Mouse (Mus musculus) midbrain, embryonic 16.5 days (tissue): ENCODE data around the gene Scn11a. TPM values are rescaled to one million over a fixed set of nuclear protein-coding genes. Genes with fewer than 3 reads are reported as not detected.

Experiments
- ATAC-seq: fragments of 200-750 bp; cut with Nextera tagmentation; 2 replicates; pipeline ENCODE4 v1.8.0; 2017; ENCODE audit warnings: moderate TSS enrichment
- H3K27ac ChIP-seq: fragments of 300-500 bp; sonication (generic); 2 replicates; pipeline ENCODE4 v1.5.1; 2014; ENCODE audit warnings: mild to moderate bottlenecking, low read length, mixed read lengths
- H3K27me3 ChIP-seq: fragments of 300-500 bp; sonication (generic); 2 replicates; pipeline ENCODE4 v1.6.1; 2014; ENCODE audit warnings: low read depth, low read length, mixed read lengths; ENCODE audit not compliant: control insufficient read depth, insufficient read depth
- H3K36me3 ChIP-seq: fragments of 300-500 bp; sonication (generic); 2 replicates; pipeline ENCODE4 v1.6.1; 2014; ENCODE audit warnings: mild to moderate bottlenecking, low read length, moderate library complexity, mixed read lengths; ENCODE audit not compliant: control insufficient read depth, insufficient read depth
- H3K4me1 ChIP-seq: fragments of 300-500 bp; sonication (generic); 2 replicates; pipeline ENCODE4 v1.6.1; 2014; ENCODE audit warnings: mild to moderate bottlenecking, low read length, mixed read lengths; ENCODE audit not compliant: control insufficient read depth, insufficient read depth
- H3K4me2 ChIP-seq: fragments of 300-500 bp; sonication (generic); 2 replicates; pipeline ENCODE4 v1.6.1; 2014; ENCODE audit warnings: mild to moderate bottlenecking, low read length, mixed read lengths
- H3K4me3 ChIP-seq: fragments of 300-500 bp; sonication (generic); 2 replicates; pipeline ENCODE4 v1.5.1; 2014; ENCODE audit warnings: low read depth, mild to moderate bottlenecking, low read length, moderate library complexity, mixed read lengths
- H3K9ac ChIP-seq: fragments of 300-500 bp; sonication (generic); 2 replicates; pipeline ENCODE4 v1.6.1; 2014; ENCODE audit warnings: low read depth, low read length, mixed read lengths
- H3K9me3 ChIP-seq: fragments of 300-500 bp; sonication (generic); replicated peaks from 2 replicates; pipeline ENCODE4 v1.6.1; 2014; ENCODE audit warnings: mild to moderate bottlenecking, low read length, mixed read lengths; ENCODE audit not compliant: control insufficient read depth, poor library complexity, severe bottlenecking
- WGBS: fragments of 180-500 bp; shearing (Covaris S2); extraction: QIAGEN DNeasy Blood & Tissue Kit; methylation state at CpG from one replicate; pipeline ENCODE4 v1.1.7; 2014; 5-methylcytosine and 5-hydroxymethylcytosine counted together
- polyA plus RNA-seq: library from polyadenylated mRNA; unstranded; fragments of >200 nt; fragmentation: Nextera tagmentation; extraction: Ambion mirVana; gene quantifications from 2 replicates; pipeline ENCODE4 v1.2.1, GENCODE M21; 2015

Gene Scn11a
- polyA plus RNA-seq, 1 experiment from 2014 or later: 0.20 TPM

GRCm38 (mm10) chr9:119803845-119804500, 21.3 kb downstream of the Scn11a start:
- Histone ChIP-seq H3K9me3 (no peaks in the 10 kb centered on the region), H3K36me3 (no peaks in the 10 kb centered on the region), H3K4me2 (no peak overlapping the region), H3K4me1 (peaks cover 27% of the 10 kb centered on the region), H3K27ac (peak overlapping the region; percentile 58), H3K4me3 (no peak overlapping the region), H3K27me3 (no peaks in the 10 kb centered on the region; the same call in 1 of the 2 replicates), H3K9ac (no peak overlapping the region; the same call in 1 of the 2 replicates)
- 0 out of 2 replicates have a peak, but pooled peaks have one; percentile 8 for ATAC-seq
- WGBS: 22% methylated on average over 15 of the region's 15 CpGs

- peak overlapping the region; percentile 58 for H3K27ac ChIP-seq
Measured at GRCm38 (mm10) chr9:119803169-119803827, 22.0 kb downstream of the Scn11a start.

GRCm38 (mm10) chr9:119801460-119801859, 23.8 kb downstream of the Scn11a start:
- Histone ChIP-seq H3K4me1 (peaks cover 27% of the 10 kb centered on the region), H3K27me3 (no peaks in the 10 kb centered on the region; the same call in 1 of the 2 replicates), H3K27ac (no peak overlapping the region), H3K36me3 (no peaks in the 10 kb centered on the region), H3K9ac (no peak overlapping the region), H3K9me3 (no peaks in the 10 kb centered on the region; the same call in 1 of the 2 replicates), H3K4me3 (no peak overlapping the region), H3K4me2 (no peak overlapping the region)
- 81% methylated on average over 6 of the region's 6 CpGs for WGBS
- no peak for ATAC-seq

More at GRCm38 (mm10) chr9:119803169-119803827, 22.0 kb downstream of the Scn11a start:
- peak; percentile 64 for ATAC-seq
- Histone ChIP-seq H3K9me3 (no peaks in the 10 kb centered on the region), H3K4me3 (no peak overlapping the region), H3K9ac (no peak overlapping the region; the same call in 1 of the 2 replicates), H3K4me2 (peak overlapping the region; percentile 12; the same call in 1 of the 2 replicates), H3K36me3 (no peaks in the 10 kb centered on the region), H3K27me3 (no peaks in the 10 kb centered on the region; the same call in 1 of the 2 replicates), H3K4me1 (peaks cover 27% of the 10 kb centered on the region)
- WGBS: 17% methylated on average over 16 of the region's 16 CpGs

GRCm38 (mm10) chr9:119796791-119797190, 28.5 kb downstream of the Scn11a start:
- H3K9me3 ChIP-seq: no peaks in the 10 kb centered on the region; the same call in 1 of the 2 replicates
- H3K4me3 ChIP-seq: no peak overlapping the region
- H3K4me2 ChIP-seq: no peak overlapping the region
- no peak overlapping the region for H3K27ac ChIP-seq
- H3K4me1 ChIP-seq: no peaks in the 10 kb centered on the region
- no peaks in the 10 kb centered on the region for H3K36me3 ChIP-seq
- H3K9ac ChIP-seq: no peak overlapping the region
- 54% methylated on average over 4 of the region's 4 CpGs for WGBS
- no peaks in the 10 kb centered on the region; the same call in 1 of the 2 replicates for H3K27me3 ChIP-seq
- no peak for ATAC-seq

GRCm38 (mm10) chr9:119795254-119795912, 29.9 kb downstream of the Scn11a start:
- ATAC-seq: no peak
- no peaks in the 10 kb centered on the region for H3K27me3 ChIP-seq
- no peaks in the 10 kb centered on the region for H3K4me1 ChIP-seq
- no peak overlapping the region for H3K27ac ChIP-seq
- no peak overlapping the region for H3K9ac ChIP-seq
- no peaks in the 10 kb centered on the region for H3K36me3 ChIP-seq
- H3K4me2 ChIP-seq: no peak overlapping the region
- H3K9me3 ChIP-seq: no peaks in the 10 kb centered on the region; the same call in 1 of the 2 replicates
- H3K4me3 ChIP-seq: no peak overlapping the region
- 86% methylated on average over 15 of the region's 15 CpGs for WGBS

GRCm38 (mm10) chr9:119794470-119794869, 30.8 kb downstream of the Scn11a start:
- H3K36me3 ChIP-seq: no peaks in the 10 kb centered on the region
- no peak overlapping the region for H3K9ac ChIP-seq
- H3K4me1 ChIP-seq: no peaks in the 10 kb centered on the region
- no peaks in the 10 kb centered on the region for H3K27me3 ChIP-seq
- no peak overlapping the region for H3K27ac ChIP-seq
- ATAC-seq: no peak
- WGBS: 75% methylated on average over 4 of the region's 4 CpGs
- no peak overlapping the region for H3K4me3 ChIP-seq
- no peaks in the 10 kb centered on the region; the same call in 1 of the 2 replicates for H3K9me3 ChIP-seq
- no peak overlapping the region for H3K4me2 ChIP-seq

- Histone ChIP-seq H3K9ac (no peak overlapping the region), H3K4me1 (no peaks in the 10 kb centered on the region)
- ATAC-seq: no peak
Measured at GRCm38 (mm10) chr9:119792505-119792904, 32.8 kb downstream of the Scn11a start.

GRCm38 (mm10) chr9:119780901-119781300, 44.4 kb downstream of the Scn11a start:
- H3K27me3 ChIP-seq: no peaks in the 10 kb centered on the region
- no peak overlapping the region for H3K9ac ChIP-seq
- no peaks in the 10 kb centered on the region for H3K4me1 ChIP-seq
- no peak for ATAC-seq
- H3K4me3 ChIP-seq: no peak overlapping the region
- no peaks in the 10 kb centered on the region for H3K36me3 ChIP-seq
- H3K9me3 ChIP-seq: no peaks in the 10 kb centered on the region
- 88% methylated on average over 3 of the region's 3 CpGs for WGBS
- H3K4me2 ChIP-seq: no peak overlapping the region
- no peak overlapping the region for H3K27ac ChIP-seq

More at GRCm38 (mm10) chr9:119792505-119792904, 32.8 kb downstream of the Scn11a start:
- Histone ChIP-seq H3K27ac (no peak overlapping the region), H3K4me2 (no peak overlapping the region), H3K9me3 (no peaks in the 10 kb centered on the region), H3K27me3 (no peaks in the 10 kb centered on the region), H3K36me3 (no peaks in the 10 kb centered on the region), H3K4me3 (no peak overlapping the region)
- WGBS: 59% methylated on average over 9 of the region's 9 CpGs
